Mouse (Mus musculus) MN1 (cell line): Measurements from ENCODE around the gene Smyd1.
"Not testable (repeated sequence)": the region's sequence is repeated elsewhere in the genome, so short reads cannot be mapped to it uniquely, and the experiment has no call there.

Experiments used
- DNase-seq: peaks from one replicate; pipeline ENCODE4 v3.0.0-alpha.2; 2016; ENCODE audit warnings: low spot score

Smyd1 gene

GRCm38 (mm10) chr6:71324816-71325215, 2.8 kb upstream of the Smyd1 start:
- DNase-seq = no peak

DNA sequence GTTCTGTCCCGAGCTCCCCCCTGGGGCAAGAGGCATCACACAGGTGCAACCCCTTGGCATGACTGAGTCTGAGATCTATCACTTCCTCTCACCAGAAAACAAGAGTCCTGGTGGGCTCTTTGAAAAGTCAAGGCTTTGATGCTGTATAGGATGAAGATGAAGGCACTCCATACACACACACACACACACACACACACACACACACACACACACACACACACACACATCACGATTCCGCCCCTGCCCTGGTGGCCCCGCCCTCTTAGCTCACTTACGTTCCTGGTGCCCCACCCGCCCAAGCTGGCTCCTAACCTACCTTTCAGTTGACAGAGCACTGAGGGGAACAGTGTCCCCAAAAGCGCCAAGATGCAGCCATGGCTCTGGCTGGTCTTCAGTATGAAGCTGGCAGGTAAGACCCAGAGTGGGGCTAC, 473 bp upstream of the Smyd1 start, which contains the start of gene Cd8b1:
Gene Cd8b1 (plus strand): TSS at position 298 of the 431 bp plus-strand sequence.
- DNase-seq = no peak

DNA sequence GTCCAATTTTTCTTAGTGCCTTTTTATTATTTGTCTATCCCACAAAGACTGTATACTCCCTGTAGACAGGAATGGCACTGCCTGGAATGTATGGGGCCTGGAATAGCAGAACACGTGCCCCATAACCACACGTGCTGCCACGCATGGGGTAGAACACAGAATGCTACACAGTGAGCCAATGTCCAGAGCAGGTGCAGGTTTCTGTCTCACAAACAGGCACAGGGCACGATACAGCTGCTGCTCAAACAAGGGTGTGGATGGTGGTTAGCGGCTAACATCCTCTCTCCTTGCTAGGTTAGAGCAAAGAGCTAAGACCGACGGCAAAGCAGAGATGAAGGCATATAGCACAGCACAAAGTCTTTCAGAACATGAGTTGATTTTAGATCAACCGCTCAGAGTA, 14.5 kb downstream of the Smyd1 start:
- no peak for DNase-seq

- peak; percentile 9 for DNase-seq
Observed at GRCm38 (mm10) chr6:71302097-71302731, 19.8 kb downstream of the Smyd1 start.

DNA sequence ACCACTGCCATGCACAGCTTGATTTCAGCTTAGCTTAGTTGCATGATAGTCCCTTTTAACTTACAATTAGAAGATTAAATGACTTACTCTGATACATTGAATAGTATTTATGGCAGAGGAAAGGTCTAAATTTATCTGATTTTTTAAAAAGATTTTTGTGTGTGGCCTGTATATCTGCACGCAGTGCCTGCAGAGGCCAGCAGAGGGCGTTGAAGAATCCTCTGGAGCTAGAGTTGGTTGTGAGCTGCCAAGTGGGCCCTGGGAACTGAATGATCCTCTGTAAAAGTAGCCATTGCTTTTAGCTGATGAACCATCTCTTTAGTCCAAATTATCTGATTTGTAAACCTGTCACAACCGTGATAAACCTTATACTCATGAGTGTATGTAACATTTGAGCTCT, 23.3 kb downstream of the Smyd1 start:
- DNase-seq = no peak

- no peak for DNase-seq
Observed at GRCm38 (mm10) chr6:71298051-71298450, 24.0 kb downstream of the Smyd1 start.

DNA sequence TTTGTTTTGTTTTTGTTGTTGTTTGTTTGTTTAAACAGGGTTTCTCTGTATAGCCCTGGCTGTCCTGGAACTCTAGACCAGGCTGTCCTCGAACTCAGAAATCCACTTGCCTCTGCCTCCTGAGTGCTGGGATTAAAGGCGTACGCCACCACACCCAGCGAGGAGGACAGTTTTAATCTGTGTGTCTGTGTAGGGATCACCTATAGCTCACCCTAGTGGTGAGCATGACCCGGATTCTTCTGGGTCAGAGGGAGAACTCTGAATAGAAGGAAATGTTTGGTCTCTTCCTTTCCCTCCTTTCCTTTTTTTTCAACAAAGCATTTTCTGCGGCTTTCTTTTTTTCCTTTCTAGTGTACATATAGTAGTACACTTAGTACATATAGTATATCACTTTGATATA, 26.7 kb downstream of the Smyd1 start:
- no peak for DNase-seq

- DNase-seq = no peak
Observed at GRCm38 (mm10) chr6:71293509-71293908, 28.5 kb downstream of the Smyd1 start.

GRCm38 (mm10) chr6:71279418-71279817, 42.6 kb downstream of the Smyd1 start:
- DNase-seq = peak; percentile 12

DNA sequence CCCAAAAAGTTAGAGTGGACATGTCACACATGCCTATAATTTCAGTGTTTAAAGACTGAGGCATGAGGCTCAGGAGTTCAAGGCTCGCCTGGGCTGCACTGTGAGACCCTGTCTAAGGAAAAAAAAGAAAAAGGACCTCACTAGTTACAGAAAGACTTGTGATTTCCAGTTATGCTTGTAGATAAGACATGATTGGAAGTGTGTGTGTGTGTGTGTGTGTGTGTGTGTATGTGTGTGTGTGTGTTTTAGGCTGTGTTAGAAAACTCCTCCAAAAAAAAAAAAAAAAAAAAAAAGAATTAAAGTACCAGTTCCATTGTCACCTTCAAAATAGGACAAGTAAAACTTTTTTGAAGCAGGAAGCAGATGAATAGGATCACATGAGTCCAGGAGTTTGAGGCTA, 47.4 kb downstream of the Smyd1 start:
- no peak for DNase-seq

GRCm38 (mm10) chr6:71273715-71274114, 48.3 kb downstream of the Smyd1 start:
- no peak for DNase-seq

- DNase-seq = no peak
Observed at GRCm38 (mm10) chr6:71272316-71272741, 49.7 kb downstream of the Smyd1 start.

GRCm38 (mm10) chr6:71271389-71272315, 50.4 kb downstream of the Smyd1 start, which contains the start of gene Krcc1:
Gene Krcc1, plus strand, starts transcription at chr6:71271677.
- DNase-seq = peak; percentile 97

GRCm38 (mm10) chr6:71271057-71271388, 51.0 kb downstream of the Smyd1 start:
- DNase-seq = no peak

- peak; percentile 64 for DNase-seq
Observed at GRCm38 (mm10) chr6:71270301-71271056, 51.6 kb downstream of the Smyd1 start.

DNA sequence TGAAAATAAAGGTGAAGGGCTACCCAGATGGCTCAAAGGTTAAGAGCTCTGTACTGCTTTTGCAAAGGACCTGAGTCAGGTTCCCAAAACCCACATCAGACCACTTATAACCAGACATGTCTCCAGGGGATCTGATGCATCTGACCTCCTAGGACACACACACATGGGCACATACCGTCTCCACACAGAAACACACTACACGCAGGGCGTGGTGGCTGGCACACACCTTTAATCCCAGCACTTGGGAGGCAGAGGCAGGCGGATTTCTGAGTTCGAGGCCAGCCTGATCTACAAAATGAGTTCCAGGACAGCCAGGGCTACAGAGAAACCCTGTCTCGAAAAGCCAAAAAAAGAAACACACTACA, 52.4 kb downstream of the Smyd1 start:
- DNase-seq = not testable (repeated sequence)

- peak; percentile 17 for DNase-seq
Observed at GRCm38 (mm10) chr6:71268929-71269685, 52.9 kb downstream of the Smyd1 start.

- DNase-seq = not testable (repeated sequence)
Observed at GRCm38 (mm10) chr6:71267603-71268002, 54.4 kb downstream of the Smyd1 start.

DNA sequence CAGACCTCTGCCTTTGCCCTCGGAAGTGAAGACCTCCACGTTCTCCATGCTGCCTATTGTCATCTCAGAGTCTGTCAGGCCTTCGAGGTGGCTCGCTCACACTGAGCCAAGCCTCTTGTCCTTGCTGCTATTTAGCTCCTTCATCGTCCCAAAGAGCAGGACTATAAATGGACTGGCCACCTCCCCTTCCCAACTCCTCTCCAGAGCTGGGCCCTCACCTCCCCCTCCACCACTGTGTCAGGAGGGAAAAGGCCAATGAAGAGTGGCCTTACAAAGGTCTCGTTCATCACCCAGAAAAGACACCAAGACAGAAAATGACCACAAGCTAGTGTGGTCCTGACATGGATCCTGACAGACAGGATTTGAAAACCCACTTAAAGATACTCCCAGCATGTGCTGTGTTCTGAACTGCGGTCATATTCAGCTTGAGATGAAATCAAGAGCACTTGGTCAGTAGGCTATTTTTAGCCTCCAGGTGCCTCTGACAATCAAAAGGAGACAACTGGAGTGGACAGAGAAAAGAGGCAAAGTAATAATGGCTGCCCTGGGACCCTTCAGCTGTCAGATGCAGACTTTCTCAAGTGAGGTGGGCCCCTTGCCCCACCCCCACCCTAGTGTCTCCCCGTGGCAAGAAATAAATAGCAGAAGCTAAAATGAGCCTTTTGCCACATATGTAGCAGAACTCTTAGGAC, 59.7 kb downstream of the Smyd1 start:
- no peak for DNase-seq

DNA sequence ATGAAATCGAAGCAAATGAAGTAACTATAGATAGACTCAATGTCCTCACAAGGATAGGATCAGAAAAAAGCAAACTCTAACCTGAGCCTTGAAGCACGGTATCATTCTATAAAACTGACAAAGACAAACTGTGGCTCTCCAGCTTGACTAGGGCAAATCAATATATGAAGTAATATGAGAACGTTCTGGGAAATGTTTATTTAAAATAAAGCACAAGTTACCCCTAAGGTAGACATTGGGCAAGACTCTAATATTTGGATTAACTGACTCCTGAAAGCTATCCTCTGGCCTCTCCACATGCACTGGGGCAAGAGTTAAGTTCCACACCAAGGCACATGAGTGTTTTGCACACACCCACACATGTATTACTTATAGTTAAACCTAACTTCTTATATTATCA, 61.0 kb downstream of the Smyd1 start:
- DNase-seq = no peak

- DNase-seq = no peak
Observed at GRCm38 (mm10) chr6:71260051-71260640, 61.9 kb downstream of the Smyd1 start.
